Mouse (Mus musculus) ES-E14 (cell line): ENCODE data around the gene Zfp768. TPM values are rescaled to one million over a fixed set of nuclear protein-coding genes. Genes with fewer than 3 reads are reported as not detected.
"Not testable (repeated sequence)": the region's sequence is repeated elsewhere in the genome, so short reads cannot be mapped to it uniquely, and the experiment has no call there.

Experiments used
- DNase-seq: peaks from one replicate; pipeline ENCODE4 v3.0.0-alpha.2; 2013; ENCODE audit warnings: low read depth, low spot score
- H3K27ac ChIP-seq: 2 replicates; pipeline ENCODE4 v1.5.1; 2012; ENCODE audit warnings: low read depth, mild to moderate bottlenecking, low read length, moderate library complexity, mixed read lengths; ENCODE audit not compliant: poor library complexity, insufficient read depth, severe bottlenecking
- H3K36me3 ChIP-seq: 2 replicates; pipeline ENCODE4 v1.6.1; 2012; ENCODE audit warnings: mild to moderate bottlenecking, low read length, moderate library complexity, mixed read lengths; ENCODE audit not compliant: control insufficient read depth, poor library complexity, insufficient read depth, severe bottlenecking
- H3K4me1 ChIP-seq, 2 experiments: fragments of 150-350 bp in 1 of 2; sonication (generic) in 1 of 2; 2 replicates each; pipeline ENCODE4 v1.6.1; 2012; ENCODE audit warnings: low read length in 2 of 2, mild to moderate bottlenecking in 1 of 2, mixed read lengths in 1 of 2; ENCODE audit not compliant: control insufficient read depth in 2 of 2, insufficient read depth in 2 of 2, poor library complexity in 1 of 2
- H3K4me3 ChIP-seq, 2 experiments: fragments of 150-350 bp in 1 of 2; sonication (generic) in 1 of 2; 2 replicates each; pipeline ENCODE4 v1.5.1; 2012; ENCODE audit warnings: low read length in 2 of 2, low read depth in 1 of 2, mild to moderate bottlenecking in 1 of 2, mixed read lengths in 1 of 2; ENCODE audit not compliant: insufficient read depth in 1 of 2, poor library complexity in 1 of 2, severe bottlenecking in 1 of 2
- H3K9ac ChIP-seq: 2 replicates; pipeline ENCODE4 v1.6.1; 2012; ENCODE audit warnings: low read depth, mild to moderate bottlenecking, low read length, mixed read lengths; ENCODE audit not compliant: poor library complexity, insufficient read depth, severe bottlenecking
- H3K9me3 ChIP-seq: fragments of 150-350 bp; sonication (generic); 2 replicates; pipeline ENCODE4 v1.6.1; 2012; ENCODE audit warnings: low read depth, mild to moderate bottlenecking, low read length; ENCODE audit not compliant: control insufficient read depth, insufficient read depth
- CHD2 ChIP-seq: IDR thresholded peaks from 2 replicates; pipeline ENCODE4 v1.6.1; 2014; ENCODE audit warnings: mild to moderate bottlenecking, low read depth, low read length, inconsistent platforms
- HCFC1 ChIP-seq: IDR thresholded peaks from 2 replicates; pipeline ENCODE4 v1.6.1; 2012; ENCODE audit warnings: low read length, inconsistent platforms, borderline replicate concordance; ENCODE audit not compliant: insufficient read depth
- MAFK ChIP-seq: IDR thresholded peaks from 2 replicates; pipeline ENCODE4 v1.6.1; 2014; ENCODE audit warnings: mild to moderate bottlenecking, low read depth, low read length, inconsistent platforms; ENCODE audit not compliant: insufficient read depth
- ZC3H11A ChIP-seq: IDR thresholded peaks from 2 replicates; pipeline ENCODE4 v1.6.1; 2012; ENCODE audit warnings: low read depth, mild to moderate bottlenecking, inconsistent platforms, low read length, borderline replicate concordance
- ZNF384 ChIP-seq: IDR thresholded peaks from 2 replicates; pipeline ENCODE4 v1.6.1; 2012; ENCODE audit warnings: low read depth, low read length, inconsistent platforms
- in situ Hi-C, 2 experiments: fragments of 600-800 bp; cut with MboI; formaldehyde crosslinking; loops; one replicate each; pipeline ENCODE4 v1.15.1; 2025; ENCODE audit warnings: low sequenced_read_pairs in 2 of 2, inconsistent platforms in 1 of 2; ENCODE audit not compliant: unreplicated experiment in 2 of 2
- total RNA-seq: library from RNA; depleted of rRNA; stranded (reverse); fragments of 300-350 nt; gene quantifications from 2 replicates; pipeline ENCODE4 v1.2.3, GENCODE M21; 2012

Gene Zfp768
- total RNA-seq, 1 experiment = 4.4 TPM

DNA sequence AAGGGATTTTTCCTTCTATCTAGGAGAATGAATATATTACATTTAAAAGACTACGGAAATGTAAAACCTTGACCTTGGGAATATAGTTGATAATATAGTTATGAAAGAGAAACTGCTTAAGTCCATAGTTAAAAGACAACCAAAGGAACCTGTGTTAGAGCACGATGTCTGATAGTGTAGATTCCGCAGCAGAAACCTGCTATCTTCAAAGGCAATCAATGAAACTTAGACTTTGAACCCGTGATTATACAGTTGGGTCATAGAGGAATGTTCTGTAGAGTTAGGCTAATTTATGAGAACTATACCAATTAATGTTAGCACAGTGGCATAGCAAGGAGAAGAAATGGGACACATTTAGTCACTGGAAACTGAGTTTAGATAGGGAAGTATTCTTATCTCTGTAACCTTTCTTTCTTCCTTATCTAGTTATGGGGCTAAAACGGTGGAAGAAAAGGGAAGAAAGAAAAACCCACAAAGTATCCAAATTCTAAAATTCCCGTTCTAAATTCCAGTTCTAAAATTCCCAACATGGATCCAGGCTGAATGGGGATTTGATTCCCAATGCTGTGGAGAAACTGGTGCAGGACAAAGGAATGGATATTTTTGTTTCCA lies 33.0 kb upstream of the Zfp768 start:
- H3K36me3 ChIP-seq = peaks cover 9% of the 10 kb centered on the region; the same call in 1 of the 2 replicates
- no peak overlapping the region for H3K9ac ChIP-seq
- H3K4me3 ChIP-seq = no peak overlapping the region
- H3K27ac ChIP-seq = no peak overlapping the region
- no peaks in the 10 kb centered on the region for H3K4me1 ChIP-seq
- in situ Hi-C loops = no loop called here
- TF ChIP-seq ZC3H11A = no peak
- no peak for TF ChIP-seq HCFC1
- TF ChIP-seq MAFK = no peak
- no peak for TF ChIP-seq ZNF384
- TF ChIP-seq CHD2 = no peak
- H3K9me3 ChIP-seq = no peaks in the 10 kb centered on the region
- no peak for DNase-seq

DNA sequence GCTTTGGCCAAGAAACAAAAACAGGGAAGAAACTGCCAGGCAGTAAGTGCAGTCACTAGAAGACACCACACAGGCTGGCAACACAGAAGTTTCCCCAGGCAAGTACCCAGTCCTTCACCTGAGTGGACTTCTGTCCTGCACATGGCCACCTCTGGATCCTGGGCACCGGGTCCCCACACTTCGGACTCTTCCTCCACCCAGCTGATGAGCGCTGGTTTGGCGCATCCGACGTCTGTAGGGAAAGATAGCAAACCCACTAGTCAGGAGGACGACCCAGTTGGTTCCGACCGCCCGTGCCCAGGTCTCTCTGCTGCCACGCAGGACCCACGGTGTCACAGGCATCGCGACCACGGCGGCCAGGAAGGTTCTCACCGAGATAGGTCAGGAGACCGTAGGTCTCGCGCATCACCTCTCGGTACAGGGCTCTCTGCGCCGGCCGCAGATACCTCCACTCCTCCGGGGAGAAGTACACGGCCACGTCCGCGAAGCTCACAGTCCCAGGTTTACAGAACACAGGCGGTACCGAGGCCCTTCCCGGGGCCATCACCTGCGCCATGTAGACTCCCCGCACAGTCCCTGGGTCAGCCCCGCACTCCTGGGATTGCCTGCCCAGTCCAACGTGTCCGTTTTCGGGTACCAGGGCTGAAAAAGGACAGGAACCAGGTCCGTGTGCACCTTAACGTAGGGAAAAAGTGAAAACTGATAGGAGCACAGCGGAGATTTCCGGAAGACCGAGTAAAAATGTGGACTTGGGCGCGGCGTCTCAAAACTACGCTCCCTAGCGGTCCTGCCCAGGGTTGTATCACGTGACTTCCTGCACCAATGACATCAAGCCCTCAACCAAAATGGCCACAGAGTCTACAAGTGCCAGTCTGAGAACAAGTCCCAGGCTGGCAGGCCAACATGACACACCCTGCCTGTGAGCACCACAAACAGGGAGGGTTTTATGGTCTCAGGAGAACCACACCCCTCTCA lies 30.2 kb upstream of the Zfp768 start, which contains the start of gene Zfp747:
Zfp747 (minus strand) TSS at position 780 of the 975 bp plus-strand sequence.
- H3K4me3 ChIP-seq = peak within 1 kb of the TSS; percentile 82 to 91
- TF ChIP-seq HCFC1 = peak; percentile 85
- H3K27ac ChIP-seq, in situ Hi-C loops, H3K4me1 ChIP-seq, H3K9me3 ChIP-seq, H3K36me3 ChIP-seq: not testable (repeated sequence)
- peak within 1 kb of the TSS; percentile 93 for H3K9ac ChIP-seq
- DNase-seq = peak; percentile 91

DNA sequence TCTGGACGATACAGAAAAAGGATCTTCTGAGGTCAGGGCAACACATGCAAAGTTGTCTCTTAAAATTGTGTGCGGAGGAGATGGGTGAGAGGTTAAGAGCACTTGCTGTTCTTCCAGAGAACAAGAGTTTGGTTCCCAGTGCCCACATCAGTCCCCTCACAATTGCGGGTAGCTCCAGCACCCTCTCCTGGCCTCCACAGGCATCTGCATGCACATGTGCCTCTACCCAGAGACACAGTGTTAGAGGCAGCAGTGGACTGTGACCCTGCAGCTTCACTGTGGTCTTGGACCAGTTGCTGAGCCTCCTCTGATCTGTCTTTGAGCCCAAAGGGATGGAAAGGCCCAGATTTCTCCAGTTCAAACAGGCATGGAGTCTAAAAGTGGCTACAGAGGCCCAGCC lies 26.5 kb upstream of the Zfp768 start:
- H3K9me3 ChIP-seq, H3K36me3 ChIP-seq, H3K4me1 ChIP-seq, in situ Hi-C loops, H3K9ac ChIP-seq, H3K27ac ChIP-seq, DNase-seq, H3K4me3 ChIP-seq: not testable (repeated sequence)

DNA sequence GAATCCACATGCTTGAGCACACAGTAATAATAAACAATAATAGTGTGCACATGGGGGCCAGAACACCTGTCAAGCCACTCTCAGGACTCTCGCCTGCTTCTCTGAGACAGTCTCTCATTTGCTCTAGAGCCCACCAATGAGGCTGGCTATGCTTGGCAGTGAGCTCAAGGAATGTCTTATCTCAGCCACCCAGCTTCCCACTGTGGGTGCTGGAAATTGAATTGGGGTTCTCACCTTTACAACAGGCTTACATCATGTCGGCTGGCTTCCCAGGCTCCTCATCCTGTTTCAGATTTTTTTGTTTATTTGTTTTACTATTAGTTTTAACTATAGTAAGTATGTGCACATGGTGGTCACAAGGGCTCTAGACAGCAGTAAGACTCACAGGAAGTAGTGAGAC lies 25.8 kb upstream of the Zfp768 start:
- no peaks in the 10 kb centered on the region for H3K9me3 ChIP-seq
- H3K4me1 ChIP-seq = no peaks in the 10 kb centered on the region
- TF ChIP-seq HCFC1 (no peak), CHD2 (no peak), ZNF384 (no peak)
- no peak overlapping the region for H3K4me3 ChIP-seq
- in situ Hi-C loops = no loop called here
- no peak for DNase-seq
- H3K36me3 ChIP-seq = peaks cover 9% of the 10 kb centered on the region
- no peak overlapping the region for H3K27ac ChIP-seq
- no peak overlapping the region for H3K9ac ChIP-seq

DNA sequence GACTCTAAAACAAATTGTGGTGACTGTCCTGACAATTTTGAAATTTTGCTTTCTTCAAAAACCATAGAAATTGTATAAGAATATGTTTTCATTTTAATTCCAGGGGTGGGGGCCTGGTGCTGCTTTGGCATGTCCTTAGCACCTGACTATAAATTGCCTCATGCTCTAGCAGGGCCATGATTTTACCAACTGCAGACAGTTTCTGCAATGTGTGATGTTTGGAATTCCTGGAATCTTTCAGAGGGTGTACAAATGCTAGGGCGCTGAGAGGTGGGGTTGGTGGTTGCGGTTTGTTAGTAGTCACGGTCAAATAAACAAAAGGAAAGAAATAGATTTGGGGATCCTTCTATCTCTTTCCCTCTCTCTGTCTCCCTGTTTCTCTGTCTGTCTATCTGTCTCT lies 20.9 kb upstream of the Zfp768 start:
- TF ChIP-seq HCFC1 (no peak), CHD2 (no peak), MAFK (no peak), ZC3H11A (no peak), ZNF384 (no peak)
- in situ Hi-C loops = no loop called here
- DNase-seq = no peak

More for the DNA sequence above, 20.9 kb upstream of the Zfp768 start:
- Histone ChIP-seq H3K4me3 (no peak overlapping the region), H3K27ac (no peak overlapping the region), H3K9me3 (no peaks in the 10 kb centered on the region), H3K36me3 (no peaks in the 10 kb centered on the region), H3K9ac (no peak overlapping the region), H3K4me1 (peaks cover 0 to 4% of the 10 kb centered on the region in 2 experiments; a peak in 1 of 4 replicates)
